Mouse (Mus musculus): Measurements from ENCODE around the gene Nat8f1. TPM values are rescaled to one million over a fixed set of nuclear protein-coding genes. Genes with fewer than 3 reads are reported as not detected.
"Not testable (repeated sequence)": the region's sequence is repeated elsewhere in the genome, so short reads cannot be mapped to it uniquely, and the experiment has no call there.

Gene Nat8f1
- 19.0 and 22.5 TPM in 2 replicates for polyA plus RNA-seq (2015; fragmentation: Nextera tagmentation; extraction: Ambion mirVana)

DNA sequence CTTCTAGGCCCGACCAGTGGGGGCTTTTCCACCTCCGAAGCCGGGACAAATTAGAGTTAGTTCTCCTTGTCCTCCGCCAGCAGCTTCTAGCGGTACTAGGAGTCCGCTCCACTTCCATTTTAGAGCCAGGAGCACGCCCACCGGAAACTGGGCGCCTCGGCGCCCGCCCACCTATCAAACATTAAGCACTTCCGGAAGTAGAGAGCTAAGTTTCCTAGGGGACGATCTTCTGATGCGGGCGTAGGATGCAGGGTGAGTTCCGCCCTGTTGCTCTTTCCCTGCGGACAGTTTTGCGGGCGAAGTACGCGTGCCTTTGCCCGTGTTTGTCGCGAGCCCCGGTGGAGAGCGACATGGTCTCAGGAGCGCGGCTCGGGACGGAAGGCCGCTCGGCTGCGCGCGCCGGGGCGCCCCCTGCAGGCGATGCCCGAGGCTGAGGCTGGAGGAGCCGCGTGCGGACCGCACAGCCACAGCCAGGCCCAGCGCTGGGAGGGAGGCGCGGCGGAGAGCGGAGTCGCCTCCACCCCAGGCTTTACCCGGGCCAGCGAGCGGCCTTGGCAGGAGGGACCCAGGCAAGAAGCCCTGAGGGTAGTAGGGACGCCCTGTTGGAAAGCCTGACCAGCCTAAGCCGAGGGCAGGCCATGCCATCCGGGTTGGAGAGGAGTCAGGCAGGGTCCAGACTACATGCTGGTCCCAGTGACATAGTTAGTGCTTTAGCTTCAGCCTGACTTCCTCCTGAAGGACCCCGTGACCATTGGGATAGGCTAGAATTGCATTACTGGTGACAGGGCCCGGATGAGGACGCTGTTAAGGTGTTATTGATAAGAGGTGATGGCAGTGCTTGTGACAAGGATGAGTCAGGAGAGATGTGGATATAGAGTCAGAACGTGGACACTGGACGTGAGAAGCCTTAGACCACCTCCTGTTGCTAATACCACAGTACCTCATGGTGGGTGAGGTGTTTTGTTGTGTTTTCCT, at the start of gene Nat8f1:
Gene Nat8f1, minus strand, starts transcription at position 149 of the 975 bp plus-strand sequence.
- not testable (repeated sequence) for H3K9me3 ChIP-seq; H3K36me3 ChIP-seq (replicated peaks); H3K27me3 ChIP-seq (replicated peaks)
- WGBS, result under 1% methylated on average over 60 of the region's 61 CpGs
- peak within 1 kb of the TSS; percentile 76 for H3K9ac ChIP-seq
- H3K4me2 ChIP-seq, result peak within 1 kb of the TSS; percentile 63
- H3K27ac ChIP-seq, result peak within 1 kb of the TSS; percentile 89
- peak within 1 kb of the TSS; percentile 57 for H3K4me3 ChIP-seq
- H3K4me1 ChIP-seq, result peaks cover 17% of the 10 kb centered on the region
- peak; percentile 95 for ATAC-seq (replicated peaks)

- peak within 1 kb of the TSS; percentile 76 for H3K9ac ChIP-seq
- peak; percentile 97 for ATAC-seq (replicated peaks)
- WGBS, result under 1% methylated on average over 68 of the region's 70 CpGs
- peak within 1 kb of the TSS; percentile 75 for H3K4me2 ChIP-seq
- H3K4me1 ChIP-seq, result peaks cover 18% of the 10 kb centered on the region
- H3K4me3 ChIP-seq, result peak within 1 kb of the TSS; percentile 74
- H3K36me3 ChIP-seq (replicated peaks), result peaks cover 5% of the 10 kb centered on the region; the same call in 1 of the 2 replicates
- H3K27me3 ChIP-seq (replicated peaks), result no peaks in the 10 kb centered on the region
- peak within 1 kb of the TSS; percentile 90 for H3K27ac ChIP-seq
- no peaks in the 10 kb centered on the region for H3K9me3 ChIP-seq
Measured at GRCm38 (mm10) chr6:85961101-85962091, 45.9 kb upstream of the Nat8f1 start, which contains the start of gene Dusp11. Dusp11 (minus strand) TSS chr6:85961667.

DNA sequence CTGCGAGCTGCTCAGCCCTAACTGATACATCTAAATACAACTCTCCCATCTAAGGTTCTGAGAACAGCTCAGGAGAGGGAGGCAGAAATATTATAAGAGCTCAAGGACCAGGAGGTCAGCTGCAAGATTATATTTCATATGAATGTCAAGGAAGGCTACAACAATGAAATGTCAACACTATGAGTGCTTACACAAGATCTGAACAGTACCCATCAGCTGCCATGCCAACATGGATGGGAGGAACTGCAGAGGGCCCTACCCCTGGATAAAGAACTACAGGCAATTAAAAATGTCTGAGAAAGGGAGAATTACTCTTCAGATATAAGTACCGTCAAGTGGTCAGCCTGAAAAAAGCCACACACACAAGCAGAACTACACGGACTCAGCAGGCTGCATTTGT, 42.1 kb upstream of the Nat8f1 start:
- Histone ChIP-seq H3K4me1 (peaks cover 18% of the 10 kb centered on the region), H3K27me3 (replicated peaks) (no peaks in the 10 kb centered on the region)

GRCm38 (mm10) chr6:85948549-85948948, 33.1 kb upstream of the Nat8f1 start:
- no peak overlapping the region for H3K4me3 ChIP-seq
- H3K9me3 ChIP-seq, result no peaks in the 10 kb centered on the region
- WGBS, result 90% methylated on average over 6 of the region's 6 CpGs
- no peak overlapping the region for H3K27ac ChIP-seq
- no peak for ATAC-seq (replicated peaks)
- H3K27me3 ChIP-seq (replicated peaks), result no peaks in the 10 kb centered on the region
- peaks cover 62% of the 10 kb centered on the region for H3K36me3 ChIP-seq (replicated peaks)
- no peak overlapping the region for H3K9ac ChIP-seq
- no peak overlapping the region for H3K4me2 ChIP-seq
- H3K4me1 ChIP-seq, result no peaks in the 10 kb centered on the region

More for the DNA sequence above, 42.1 kb upstream of the Nat8f1 start:
- Histone ChIP-seq H3K4me2 (no peak overlapping the region), H3K4me3 (no peak overlapping the region), H3K9ac (0 out of 2 replicates have a peak overlapping the region, but pooled peaks have one; percentile 21), H3K9me3 (no peaks in the 10 kb centered on the region), H3K36me3 (replicated peaks) (peaks cover 33% of the 10 kb centered on the region), H3K27ac (no peak overlapping the region)
- 92% methylated on average over 3 of the region's 3 CpGs for WGBS
- no peak for ATAC-seq (replicated peaks)

DNA sequence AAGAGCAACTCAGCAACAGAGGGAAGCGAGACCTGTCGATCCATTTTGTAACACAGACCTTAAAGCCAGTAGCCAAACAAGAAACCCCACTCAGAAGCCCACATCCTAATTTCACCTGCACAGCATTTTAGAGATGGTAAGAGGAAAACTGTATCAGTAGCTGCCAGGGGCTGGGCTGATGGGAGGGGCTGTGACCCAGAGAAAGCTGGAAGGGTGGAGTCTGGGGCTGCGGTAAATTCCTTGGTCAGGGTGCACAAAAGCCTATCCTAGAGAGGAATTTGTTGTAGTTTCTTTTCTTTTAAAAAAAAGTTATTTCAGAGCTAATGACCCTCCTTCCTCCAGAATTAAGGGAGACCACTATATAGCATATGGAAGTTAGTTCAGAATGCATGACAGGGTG, 27.0 kb upstream of the Nat8f1 start:
- no peaks in the 10 kb centered on the region for H3K27me3 ChIP-seq (replicated peaks)
- no peak overlapping the region for H3K9ac ChIP-seq
- H3K4me2 ChIP-seq, result no peak overlapping the region
- H3K4me3 ChIP-seq, result no peak overlapping the region
- ATAC-seq (replicated peaks), result no peak
- H3K4me1 ChIP-seq, result 0 out of 2 replicates have a peak, but pooled peaks cover under 1% of the 10 kb centered on the region
- no peak overlapping the region for H3K27ac ChIP-seq
- no peaks in the 10 kb centered on the region for H3K9me3 ChIP-seq
- H3K36me3 ChIP-seq (replicated peaks), result peaks cover 24% of the 10 kb centered on the region
- WGBS, result 98% methylated on average over 3 of the region's 3 CpGs

DNA sequence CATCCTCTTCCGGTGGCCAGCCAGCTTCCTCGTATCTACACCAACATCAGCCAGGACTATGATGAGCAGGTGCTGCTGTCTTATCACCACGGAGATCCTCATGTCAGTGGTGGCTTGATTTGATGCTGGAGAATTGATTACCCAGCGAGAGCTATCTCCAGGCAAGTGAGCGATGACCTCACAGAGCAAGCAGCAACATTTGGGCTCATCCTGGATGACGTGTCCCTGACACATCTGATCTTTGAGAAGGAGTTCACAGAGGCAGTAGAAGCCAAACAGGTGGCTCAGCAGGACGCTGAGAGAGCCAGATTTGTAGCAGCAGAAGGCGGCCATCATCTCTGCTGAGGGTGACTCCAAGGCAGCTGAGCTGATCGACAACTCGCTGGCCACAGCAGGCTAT, 23.2 kb upstream of the Nat8f1 start:
- Histone ChIP-seq H3K36me3 (replicated peaks) (no peaks in the 10 kb centered on the region; the same call in 1 of the 2 replicates), H3K27me3 (replicated peaks) (no peaks in the 10 kb centered on the region), H3K4me3 (no peak overlapping the region), H3K4me2 (no peak overlapping the region), H3K4me1 (0 out of 2 replicates have a peak, but pooled peaks cover 8% of the 10 kb centered on the region), H3K9me3 (no peaks in the 10 kb centered on the region), H3K27ac (no peak overlapping the region), H3K9ac (no peak overlapping the region)
- WGBS, result 84% methylated on average over 10 of the region's 10 CpGs
- ATAC-seq (replicated peaks), result no peak

DNA sequence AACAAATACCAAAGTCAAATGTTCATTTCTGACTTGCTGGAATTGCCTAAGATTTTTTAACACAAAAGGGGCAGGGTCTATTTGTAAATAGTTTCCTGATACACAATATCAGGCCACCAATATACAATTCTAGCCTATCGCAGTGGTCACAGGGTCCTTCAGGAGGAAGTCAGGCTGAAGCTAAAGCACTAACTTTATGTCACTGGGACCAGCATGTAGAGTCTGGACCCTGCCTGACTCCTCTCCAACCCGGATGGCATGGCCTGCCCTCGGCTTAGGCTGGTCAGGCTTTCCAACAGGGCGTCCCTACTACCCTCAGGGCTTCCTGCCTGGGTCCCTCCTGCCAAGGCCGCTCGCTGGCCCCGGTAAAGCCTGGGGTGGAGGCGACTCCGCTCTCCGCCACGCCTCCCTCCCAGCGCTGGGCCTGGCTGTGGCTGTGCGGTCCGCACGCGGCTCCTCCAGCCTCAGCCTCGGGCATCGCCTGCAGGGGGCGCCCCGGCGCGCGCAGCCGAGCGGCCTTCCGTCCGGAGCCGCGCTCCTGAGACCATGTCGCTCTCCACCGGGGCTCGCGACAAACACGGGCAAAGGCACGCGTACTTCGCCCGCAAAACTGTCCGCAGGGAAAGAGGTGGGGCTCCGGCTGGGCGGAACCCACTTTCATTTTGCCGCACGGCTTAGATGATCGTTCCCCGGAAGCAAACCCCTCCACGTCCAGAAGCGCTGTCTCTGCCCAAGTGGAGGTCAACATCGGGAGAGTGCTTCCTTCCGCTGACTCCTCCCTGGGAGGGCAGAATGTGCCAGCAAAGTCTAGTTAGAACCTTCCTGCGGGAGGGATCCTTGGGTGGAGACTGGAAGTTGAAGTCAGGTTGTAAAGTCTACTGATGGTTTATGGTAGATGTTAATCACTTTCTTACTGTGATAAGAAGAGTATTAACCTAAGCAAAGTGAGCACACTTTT, 21.3 kb upstream of the Nat8f1 start:
- H3K4me1 ChIP-seq; H3K9me3 ChIP-seq; H3K36me3 ChIP-seq (replicated peaks); H3K27me3 ChIP-seq (replicated peaks): not testable (repeated sequence)
- WGBS, result 1% methylated on average over 50 of the region's 50 CpGs
- Histone ChIP-seq H3K27ac (peak overlapping the region; percentile 45; the same call in 1 of the 2 replicates), H3K9ac (peak overlapping the region; percentile 53), H3K4me3 (peak overlapping the region; percentile 52), H3K4me2 (peak overlapping the region; percentile 66)
- peak; percentile 96 for ATAC-seq (replicated peaks)

DNA sequence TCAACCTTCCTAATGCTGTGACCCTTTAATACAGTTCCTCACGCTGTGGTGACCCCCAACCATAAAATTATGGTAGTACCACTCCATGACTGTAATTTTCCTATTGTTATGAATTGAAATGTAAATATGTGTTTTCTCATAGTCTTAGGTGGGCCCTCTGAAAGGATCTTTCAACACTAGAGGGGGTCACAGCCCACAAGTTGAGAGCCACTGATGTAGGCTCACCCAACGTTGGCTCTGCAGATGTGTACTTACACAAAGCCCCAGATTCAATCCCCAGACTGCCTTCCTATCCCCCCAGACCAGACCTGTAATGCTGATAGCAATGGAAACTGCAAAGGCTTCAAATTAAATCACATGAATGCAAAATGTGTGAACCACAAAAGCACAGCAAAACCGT, 20.2 kb upstream of the Nat8f1 start:
- Histone ChIP-seq H3K9ac (no peak overlapping the region), H3K4me3 (no peak overlapping the region), H3K27me3 (replicated peaks) (no peaks in the 10 kb centered on the region), H3K36me3 (replicated peaks) (peaks cover 7% of the 10 kb centered on the region; the same call in 1 of the 2 replicates), H3K27ac (no peak overlapping the region), H3K4me1 (0 out of 2 replicates have a peak, but pooled peaks cover 8% of the 10 kb centered on the region), H3K9me3 (no peaks in the 10 kb centered on the region), H3K4me2 (no peak overlapping the region)
- no peak for ATAC-seq (replicated peaks)
- 64% methylated on average over 3 of the region's 3 CpGs for WGBS

- WGBS, result 84% methylated on average over 8 of the region's 8 CpGs
- Histone ChIP-seq H3K36me3 (replicated peaks) (peaks cover 13% of the 10 kb centered on the region; the same call in 1 of the 2 replicates), H3K27me3 (replicated peaks) (no peaks in the 10 kb centered on the region), H3K4me1 (0 out of 2 replicates have a peak, but pooled peaks cover 8% of the 10 kb centered on the region), H3K27ac (no peak overlapping the region), H3K9ac (no peak overlapping the region), H3K4me3 (no peak overlapping the region), H3K4me2 (no peak overlapping the region), H3K9me3 (no peaks in the 10 kb centered on the region)
- ATAC-seq (replicated peaks), result no peak
Measured at GRCm38 (mm10) chr6:85934047-85934446, 18.6 kb upstream of the Nat8f1 start.

DNA sequence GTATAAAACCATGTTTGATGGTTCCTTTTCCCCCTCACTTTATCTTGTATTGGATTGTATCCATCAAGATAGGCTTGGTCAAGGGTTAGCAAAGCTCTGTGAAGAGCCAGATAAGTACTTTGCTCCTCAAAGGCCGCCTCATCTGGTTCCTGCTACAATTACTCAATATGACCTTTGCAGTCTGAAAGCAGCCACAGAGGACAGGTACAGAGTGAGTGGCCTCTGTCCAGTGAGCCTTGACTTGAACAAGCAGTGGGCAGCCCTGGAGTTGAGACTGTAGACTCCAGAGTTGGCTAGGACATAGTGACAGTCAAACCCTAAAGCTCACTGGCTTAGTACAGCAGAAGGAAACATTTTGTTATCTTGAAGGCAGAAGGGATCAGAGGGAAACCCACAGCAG, 13.8 kb upstream of the Nat8f1 start:
- no peak overlapping the region for H3K27ac ChIP-seq
- peaks cover 50% of the 10 kb centered on the region for H3K36me3 ChIP-seq (replicated peaks)
- no peaks in the 10 kb centered on the region for H3K27me3 ChIP-seq (replicated peaks)
- H3K4me3 ChIP-seq, result no peak overlapping the region
- H3K4me1 ChIP-seq, result no peaks in the 10 kb centered on the region
- 92% methylated on average over 1 of the region's 1 CpGs for WGBS
- no peak for ATAC-seq (replicated peaks)
- H3K9ac ChIP-seq, result no peak overlapping the region
- no peaks in the 10 kb centered on the region for H3K9me3 ChIP-seq
- H3K4me2 ChIP-seq, result no peak overlapping the region
